Mouse (Mus musculus): ENCODE results near the gene Dlg5.

The Dlg5 gene

GRCm38 (mm10) chr14:24134623-24135290, 111.0 kb downstream of the Dlg5 start:
- no peak for ATAC-seq (ENCODE audit: insufficient number of reproducible peaks, low FRiP score, low TSS enrichment)

GRCm38 (mm10) chr14:24133801-24134200, 111.9 kb downstream of the Dlg5 start:
- ATAC-seq (ENCODE audit: insufficient number of reproducible peaks, low FRiP score, low TSS enrichment): no peak

GRCm38 (mm10) chr14:24132092-24132491, 113.6 kb downstream of the Dlg5 start:
- no peak for ATAC-seq (ENCODE audit: insufficient number of reproducible peaks, low FRiP score, low TSS enrichment)

DNA sequence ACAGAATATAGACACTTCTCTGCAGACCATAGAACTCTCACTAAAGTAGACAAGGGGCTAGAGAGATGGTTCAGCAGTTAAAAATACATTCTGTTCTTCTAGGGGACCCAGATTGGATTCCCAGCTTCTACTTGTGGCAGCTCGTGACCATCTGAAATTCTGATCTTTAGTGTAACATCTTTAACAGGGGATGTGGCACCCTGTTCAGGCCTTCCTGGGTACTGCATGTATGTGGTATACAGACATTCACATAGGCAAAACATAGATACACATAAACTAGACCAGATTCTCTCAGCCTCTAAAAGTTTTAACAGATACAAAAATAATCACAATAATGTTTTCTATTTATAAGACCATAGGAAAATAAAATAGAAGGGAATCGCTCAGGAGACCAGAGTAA, 120.7 kb downstream of the Dlg5 start:
- no peak for ATAC-seq (ENCODE audit: insufficient number of reproducible peaks, low FRiP score, low TSS enrichment)

GRCm38 (mm10) chr14:24124171-24124570, 121.5 kb downstream of the Dlg5 start:
- no peak for ATAC-seq (ENCODE audit: insufficient number of reproducible peaks, low FRiP score, low TSS enrichment)

- ATAC-seq (ENCODE audit: insufficient number of reproducible peaks, low FRiP score, low TSS enrichment): no peak
These were observed 139.0 kb downstream of the Dlg5 start for GRCm38 (mm10) chr14:24106734-24107133.

GRCm38 (mm10) chr14:24098828-24099227, 146.9 kb downstream of the Dlg5 start:
- ATAC-seq (ENCODE audit: insufficient number of reproducible peaks, low FRiP score, low TSS enrichment): no peak

DNA sequence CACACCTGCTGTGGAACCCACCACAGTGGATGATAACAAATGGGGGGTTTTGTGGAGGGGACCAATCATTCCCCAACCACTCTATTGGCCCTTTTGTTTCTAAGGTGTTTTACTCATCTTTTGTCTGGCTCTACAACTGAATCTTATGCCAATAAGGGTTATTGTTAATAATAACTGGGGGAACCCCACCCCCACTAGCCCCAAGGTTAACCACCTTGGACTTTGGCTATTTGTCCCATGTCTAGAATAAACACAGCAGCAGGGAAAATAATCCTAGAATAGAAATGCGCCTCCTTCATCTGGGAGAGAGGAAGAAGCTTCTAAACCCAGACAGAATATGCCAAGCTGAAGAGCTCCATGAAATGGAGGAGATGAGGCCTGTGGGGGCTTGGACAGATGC, 151.1 kb downstream of the Dlg5 start:
- ATAC-seq (ENCODE audit: insufficient number of reproducible peaks, low FRiP score, low TSS enrichment): no peak

GRCm38 (mm10) chr14:24093221-24093620, 152.5 kb downstream of the Dlg5 start:
- no peak for ATAC-seq (ENCODE audit: insufficient number of reproducible peaks, low FRiP score, low TSS enrichment)

GRCm38 (mm10) chr14:24092391-24092790, 153.3 kb downstream of the Dlg5 start:
- no peak for ATAC-seq (ENCODE audit: insufficient number of reproducible peaks, low FRiP score, low TSS enrichment)

DNA sequence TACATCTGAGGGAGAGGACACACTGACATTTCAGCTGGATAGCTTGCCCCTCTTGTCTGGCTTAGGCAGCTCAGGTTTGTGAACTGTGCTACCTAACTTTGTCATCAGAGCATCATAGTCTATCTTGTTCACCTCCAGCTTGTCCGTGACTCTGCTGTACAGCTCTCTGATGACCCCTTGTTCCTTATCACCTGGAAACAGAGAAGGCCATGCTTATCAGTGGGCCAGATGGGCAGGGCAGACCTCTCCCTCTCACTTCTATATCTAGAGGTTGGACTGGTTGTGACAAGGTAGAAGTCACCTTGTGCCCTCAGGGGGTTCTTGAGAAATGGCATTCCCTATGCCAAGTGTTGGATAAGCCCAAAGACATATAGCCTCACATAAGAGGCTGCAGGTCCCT, 154.9 kb downstream of the Dlg5 start:
- no peak for ATAC-seq (ENCODE audit: insufficient number of reproducible peaks, low FRiP score, low TSS enrichment)

DNA sequence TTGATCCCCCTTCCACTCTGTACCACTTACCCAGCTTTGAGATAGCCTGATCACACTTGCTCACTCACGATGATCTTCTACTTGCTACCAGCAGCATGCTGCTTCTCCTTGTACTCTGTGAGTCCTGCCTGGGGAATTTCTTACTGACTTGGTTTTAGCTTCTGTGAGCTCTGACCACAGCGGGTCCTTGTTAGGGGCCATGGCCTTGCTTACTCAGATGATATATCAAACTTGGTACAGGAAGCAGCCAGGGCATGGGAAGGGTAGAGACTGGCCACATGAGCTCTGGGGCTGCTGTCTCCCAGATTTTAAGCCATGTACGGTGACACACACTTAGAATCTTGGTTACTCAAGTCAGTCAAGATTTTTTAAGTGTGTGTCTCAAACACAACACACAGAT, 156.5 kb downstream of the Dlg5 start:
- ATAC-seq (ENCODE audit: insufficient number of reproducible peaks, low FRiP score, low TSS enrichment): no peak

GRCm38 (mm10) chr14:24087430-24087829, 158.3 kb downstream of the Dlg5 start:
- ATAC-seq (ENCODE audit: insufficient number of reproducible peaks, low FRiP score, low TSS enrichment): no peak

DNA sequence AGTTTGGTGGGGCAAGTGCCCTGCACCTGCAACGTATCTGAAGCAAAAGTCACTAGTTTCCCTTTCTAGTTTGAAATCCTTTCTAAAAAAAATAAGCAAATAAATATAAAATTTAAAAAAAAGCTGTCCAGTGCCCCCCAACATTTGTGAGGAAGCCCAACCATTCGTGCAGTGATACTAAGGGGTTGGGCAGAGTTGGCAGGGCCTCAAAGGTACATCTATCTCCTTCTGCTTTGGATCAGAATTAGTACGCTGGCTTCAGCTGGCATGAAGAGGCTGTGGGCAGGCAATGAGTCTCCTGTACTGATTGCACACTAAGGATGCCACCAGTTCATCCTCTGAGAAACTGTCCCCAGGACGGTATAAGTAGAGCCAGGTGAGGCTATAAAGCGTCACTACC, 159.2 kb downstream of the Dlg5 start:
- ATAC-seq (ENCODE audit: insufficient number of reproducible peaks, low FRiP score, low TSS enrichment): no peak

Measured in cerebellum, adult (tissue).